Mouse (Mus musculus): ENCODE measurements around the gene Pgs1. TPM values are rescaled to one million over a fixed set of nuclear protein-coding genes. Genes with fewer than 3 reads are reported as not detected.

The Pgs1 gene
- polyA plus RNA-seq, 1 experiment from 2014 or later: 21.9 TPM

DNA sequence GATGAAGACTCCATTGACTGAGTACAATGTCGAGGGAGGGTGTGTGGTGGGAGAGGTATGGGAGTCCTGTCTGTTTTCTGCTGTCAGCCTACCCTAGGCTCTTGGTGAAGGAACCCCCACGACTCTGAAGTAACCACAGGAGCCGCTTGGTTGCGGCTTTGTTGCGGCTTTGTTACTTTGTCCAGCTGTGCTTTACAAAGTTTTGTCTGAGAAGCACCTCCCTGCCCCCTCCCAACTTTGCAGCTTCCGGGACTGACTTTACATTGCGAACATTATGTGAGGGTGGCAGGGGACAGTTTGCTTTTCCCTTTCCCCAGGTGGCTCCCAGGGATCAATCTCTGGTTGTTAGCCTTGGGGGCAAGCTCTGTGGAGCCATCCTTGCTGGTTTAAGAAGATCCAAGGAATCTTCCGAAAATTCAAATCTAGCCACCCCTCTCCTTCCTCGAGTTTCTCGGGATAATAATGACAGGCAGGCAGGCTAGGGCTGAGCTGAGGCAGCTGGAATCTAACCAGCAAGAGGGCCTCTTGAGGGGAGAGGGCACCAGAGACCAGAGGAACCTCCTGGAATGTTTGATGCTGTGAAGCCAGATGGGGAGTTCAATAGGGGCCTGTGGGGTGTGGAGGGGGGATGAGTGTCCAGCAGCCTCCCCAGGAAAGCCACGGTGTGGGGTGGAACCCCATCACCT is 85.3 kb downstream of the Pgs1 start:
- Histone ChIP-seq H3K27me3 (0 out of 2 replicates have a peak, but pooled peaks cover 3% of the 10 kb centered on the region), H3K9me3 (replicated peaks) (no peaks in the 10 kb centered on the region), H3K4me2 (no peak overlapping the region), H3K4me3 (no peak overlapping the region), H3K27ac (no peak overlapping the region), H3K4me1 (replicated peaks) (peaks cover 14% of the 10 kb centered on the region), H3K36me3 (no peaks in the 10 kb centered on the region), H3K9ac (no peak overlapping the region)
- no peak for ATAC-seq (replicated peaks; ENCODE audit: insufficient number of reproducible peaks, insufficient read depth, low FRiP score, low read depth)
- WGBS: 53% methylated on average over 11 of the region's 11 CpGs

Small RNA genes within 50 kb of the gene (microRNA-seq; reads per million reads assigned to microRNA genes)
- gene Mir6933: not detected

Other genes with a start within 250 kb of the Pgs1 start
- gene Tmc8, start 204.2 kb upstream of the Pgs1 start, polyA plus RNA-seq (2015; fragmentation: Nextera tagmentation; extraction: Ambion mirVana): 2.7 and 3.8 TPM in 2 replicates
- 20.9 and 28.3 TPM in 2 replicates for gene Tmc6, start 204.1 kb upstream of the Pgs1 start, polyA plus RNA-seq (2015; fragmentation: Nextera tagmentation; extraction: Ambion mirVana)
- 0.34 and 0.65 TPM in 2 replicates for gene 6030468B19Rik, start 188.6 kb upstream of the Pgs1 start, polyA plus RNA-seq (2015; fragmentation: Nextera tagmentation; extraction: Ambion mirVana)
- 0.97 and 1.5 TPM in 2 replicates for gene Gm20708, start 176.6 kb upstream of the Pgs1 start, polyA plus RNA-seq (2015; fragmentation: Nextera tagmentation; extraction: Ambion mirVana)
- gene Syngr2, start 176.6 kb upstream of the Pgs1 start, polyA plus RNA-seq (2015; fragmentation: Nextera tagmentation; extraction: Ambion mirVana): 84.6 and 105 TPM in 2 replicates
- gene Afmid, start 160.4 kb upstream of the Pgs1 start, polyA plus RNA-seq (2015; fragmentation: Nextera tagmentation; extraction: Ambion mirVana): 15.1 and 16.6 TPM in 2 replicates
- 92.9 and 102 TPM in 2 replicates for gene Tk1, start 160.2 kb upstream of the Pgs1 start, polyA plus RNA-seq (2015; fragmentation: Nextera tagmentation; extraction: Ambion mirVana)
- 202 and 215 TPM in 2 replicates for gene Birc5, start 137.0 kb upstream of the Pgs1 start, polyA plus RNA-seq (2015; fragmentation: Nextera tagmentation; extraction: Ambion mirVana)
- not detected in 2 replicates for gene Tmem235, start 125.5 kb upstream of the Pgs1 start, polyA plus RNA-seq (2015; fragmentation: Nextera tagmentation; extraction: Ambion mirVana)
- 5.5 and 6.4 TPM in 2 replicates for gene Tha1, start 112.8 kb upstream of the Pgs1 start, polyA plus RNA-seq (2015; fragmentation: Nextera tagmentation; extraction: Ambion mirVana)
- 6.7 and 10.9 TPM in 2 replicates for gene Socs3, start 16.2 kb upstream of the Pgs1 start, polyA plus RNA-seq (2015; fragmentation: Nextera tagmentation; extraction: Ambion mirVana)
- gene Dnah17, start 144.3 kb downstream of the Pgs1 start, polyA plus RNA-seq (2015; fragmentation: Nextera tagmentation; extraction: Ambion mirVana): 0.06 and 0.15 TPM in 2 replicates

Data from heart, embryonic 15.5 days (tissue).